Mouse (Mus musculus) liver, embryonic 14.5 days (tissue): ENCODE data around the gene F12. TPM values are rescaled to one million over a fixed set of nuclear protein-coding genes. Genes with fewer than 3 reads are reported as not detected.

Source experiments
- ATAC-seq: fragments of 200-750 bp; cut with Nextera tagmentation; 2 replicates; pipeline ENCODE4 v1.8.0; 2017; ENCODE audit warnings: moderate number of reproducible peaks, mild to moderate bottlenecking, moderate library complexity; ENCODE audit not compliant: insufficient read depth
- DNase-seq, 3 experiments: peaks; one replicate each; pipeline ENCODE4 v3.0.0-alpha.2; 2012 to 2013; ENCODE audit warnings: low read depth in 3 of 3, low spot score in 3 of 3
- H3K27ac ChIP-seq: fragments of 300-500 bp; sonication (generic); 2 replicates; pipeline ENCODE4 v1.5.1; 2014; ENCODE audit warnings: moderate library complexity, mild to moderate bottlenecking, control low read depth, inconsistent platforms
- H3K27me3 ChIP-seq: fragments of 300-500 bp; sonication (generic); 2 replicates; pipeline ENCODE4 v1.6.1; 2014; ENCODE audit warnings: mild to moderate bottlenecking, low read length, moderate library complexity; ENCODE audit not compliant: control insufficient read depth, insufficient read depth
- H3K36me3 ChIP-seq: fragments of 300-500 bp; sonication (generic); replicated peaks from 2 replicates; pipeline ENCODE4 v1.6.1; 2014; ENCODE audit warnings: low read depth; ENCODE audit not compliant: control insufficient read depth, insufficient read depth
- H3K4me1 ChIP-seq, 2 experiments: fragments of 200-500 bp in 1 of 2; fragments of 300-500 bp in 1 of 2; sonication (generic) in 1 of 2; replicated peaks; 2 replicates each; pipeline ENCODE4 v1.6.1; 2012 to 2014; ENCODE audit warnings: antibody characterized with exemption in 1 of 2, inconsistent platforms in 1 of 2, low read length in 1 of 2; ENCODE audit not compliant: control insufficient read depth in 2 of 2, insufficient read depth in 2 of 2
- H3K4me2 ChIP-seq: fragments of 300-500 bp; sonication (generic); 2 replicates; pipeline ENCODE4 v1.6.1; 2014; ENCODE audit warnings: low read depth, mild to moderate bottlenecking, control low read depth, moderate library complexity
- H3K4me3 ChIP-seq, 2 experiments: fragments of 200-500 bp in 1 of 2; fragments of 300-500 bp in 1 of 2; sonication (generic) in 1 of 2; 2 replicates each; pipeline ENCODE4 v1.5.1; 2012 to 2014; ENCODE audit warnings: low read depth in 2 of 2, low read length in 2 of 2, mild to moderate bottlenecking in 2 of 2, control low read depth in 1 of 2, inconsistent platforms in 1 of 2, moderate library complexity in 1 of 2; ENCODE audit not compliant: insufficient read depth in 1 of 2
- H3K9ac ChIP-seq: fragments of 300-500 bp; sonication (generic); replicated peaks from 2 replicates; pipeline ENCODE4 v1.6.1; 2014; ENCODE audit warnings: mild to moderate bottlenecking, control low read depth, moderate library complexity
- H3K9me3 ChIP-seq: fragments of 300-500 bp; sonication (generic); 2 replicates; pipeline ENCODE4 v1.6.1; 2016; ENCODE audit warnings: low read length, mixed read lengths; ENCODE audit not compliant: control insufficient read depth
- CTCF ChIP-seq: IDR thresholded peaks from 2 replicates; pipeline ENCODE4 v1.5.1; 2016; ENCODE audit warnings: antibody characterized with exemption, low read depth, control low read depth
- EP300 ChIP-seq: IDR thresholded peaks from 2 replicates; pipeline ENCODE4 v1.6.1; 2016; ENCODE audit warnings: antibody characterized with exemption, low read depth
- WGBS: fragments of 180-500 bp; shearing (Covaris S2); extraction: QIAGEN DNeasy Blood & Tissue Kit; methylation state at CpG from one replicate; pipeline ENCODE4 v1.1.7; 2014; ENCODE audit not compliant: insufficient replicate concordance; 5-methylcytosine and 5-hydroxymethylcytosine counted together
- polyA plus RNA-seq, 2 experiments: library from polyadenylated mRNA; depleted of rRNA in 1 of 2; stranded (reverse) in 1 of 2; unstranded in 1 of 2; fragments of >200 nt; fragmentation: Nextera tagmentation in 1 of 2; extraction: Ambion mirVana in 1 of 2; gene quantifications; 2 replicates each; pipeline versions ENCODE4 v1.2.1 to v1.2.3; 2012 to 2014

Gene F12
- polyA plus RNA-seq, 2 experiments, result 53.4 to 72.0 TPM

DNA sequence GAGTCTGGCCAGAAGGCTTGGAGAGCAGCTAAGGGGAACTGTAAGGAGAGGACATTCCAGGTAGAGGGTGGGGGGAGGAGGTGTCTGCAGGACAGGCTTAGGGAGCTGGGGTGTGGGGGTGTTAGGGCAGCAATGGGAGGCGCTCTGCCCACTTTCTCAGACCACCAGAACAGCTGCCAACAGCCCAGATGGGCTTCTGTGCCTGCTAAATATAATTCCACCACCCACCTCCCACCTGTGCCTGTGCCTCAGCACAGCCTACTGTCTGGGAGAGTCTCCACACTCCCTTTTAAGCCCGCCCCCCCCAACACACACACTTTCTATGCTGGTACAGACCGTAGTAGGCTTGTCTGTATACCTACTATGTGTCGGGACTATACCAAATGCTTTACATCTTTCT, 44.8 kb downstream of the F12 start:
- Histone ChIP-seq H3K27me3 (no peaks in the 10 kb centered on the region), H3K36me3 (no peaks in the 10 kb centered on the region), H3K27ac (no peak overlapping the region), H3K4me1 (no peaks in the 10 kb centered on the region; a peak in 1 of 4 replicates), H3K9me3 (no peaks in the 10 kb centered on the region), H3K9ac (no peak overlapping the region), H3K4me2 (no peak overlapping the region), H3K4me3 (no peak overlapping the region)
- TF ChIP-seq EP300 (no peak), CTCF (no peak)
- WGBS, result 63% methylated on average over 4 of the region's 4 CpGs
- DNase-seq, result no peak
- ATAC-seq, result no peak

DNA sequence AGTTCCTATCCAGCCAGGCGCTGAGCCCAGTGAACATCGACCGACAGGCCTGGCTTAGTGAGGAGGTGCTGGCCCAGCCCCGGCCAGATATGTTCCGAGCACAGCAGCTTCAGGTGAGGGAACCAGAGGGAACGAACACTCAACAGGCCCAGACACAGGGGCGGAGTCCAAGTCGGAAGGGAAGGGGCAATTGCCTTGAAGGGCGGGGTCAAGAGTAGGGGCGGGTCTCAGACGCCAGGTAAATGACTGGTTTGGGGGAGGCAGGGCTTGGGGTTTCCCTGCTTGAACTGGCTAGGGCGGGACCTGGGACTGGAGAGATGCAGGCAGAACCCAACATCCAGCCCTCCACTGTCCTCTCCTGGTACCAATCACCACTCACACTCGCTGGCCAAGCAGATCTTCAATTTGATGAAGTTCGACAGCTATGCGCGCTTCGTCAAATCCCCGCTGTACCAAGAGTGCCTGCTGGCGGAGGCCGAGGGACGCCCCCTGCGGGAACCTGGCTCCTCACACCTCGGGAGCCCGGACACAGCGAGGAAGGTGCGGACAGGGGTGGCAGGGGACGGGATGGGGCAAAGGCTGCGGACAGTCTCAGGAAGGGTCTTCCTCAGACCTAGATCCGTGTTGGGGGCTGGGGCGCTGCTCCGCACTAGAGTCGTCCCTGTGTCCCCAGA, 47.5 kb downstream of the F12 start:
- H3K4me2 ChIP-seq, result no peak overlapping the region

DNA sequence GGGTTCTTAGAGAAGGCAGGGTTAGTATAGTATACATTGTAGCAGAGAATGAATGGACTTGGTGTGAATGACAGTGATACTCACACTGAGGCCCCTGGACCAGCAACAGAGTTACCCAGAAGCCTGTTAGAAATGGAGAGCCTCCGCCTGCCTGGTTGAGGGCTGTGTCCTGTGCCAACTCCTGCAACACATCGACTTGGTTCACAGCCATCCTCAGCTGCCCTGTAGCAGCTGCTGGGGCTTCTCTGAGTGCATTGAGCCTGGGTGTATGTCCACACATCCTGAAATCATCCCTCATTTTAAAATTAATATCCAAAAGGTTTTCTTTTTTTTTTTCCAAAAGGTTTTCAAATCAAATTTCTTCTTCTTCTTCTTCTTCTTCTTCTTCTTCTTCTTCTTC, 50.7 kb downstream of the F12 start:
- Histone ChIP-seq H3K36me3 (no peaks in the 10 kb centered on the region), H3K9ac (no peak overlapping the region), H3K4me3 (no peak overlapping the region), H3K9me3 (no peaks in the 10 kb centered on the region), H3K4me1 (peaks cover 3% of the 10 kb centered on the region in 2 experiments; a peak in 3 of 4 replicates), H3K4me2 (no peak overlapping the region), H3K27ac (no peak overlapping the region), H3K27me3 (no peaks in the 10 kb centered on the region)
- TF ChIP-seq EP300, result no peak
- no peak for TF ChIP-seq CTCF
- ATAC-seq, result no peak
- DNase-seq, result no peak
- 65% methylated on average over 2 of the region's 2 CpGs for WGBS

More for the DNA sequence above, 47.5 kb downstream of the F12 start:
- Histone ChIP-seq H3K27me3 (no peaks in the 10 kb centered on the region), H3K36me3 (no peaks in the 10 kb centered on the region), H3K9ac (no peak overlapping the region), H3K9me3 (no peaks in the 10 kb centered on the region), H3K4me3 (no peak overlapping the region), H3K4me1 (no peaks in the 10 kb centered on the region; a peak in 1 of 4 replicates), H3K27ac (no peak overlapping the region)
- 67% methylated on average over 32 of the region's 32 CpGs for WGBS
- no peak for TF ChIP-seq EP300
- TF ChIP-seq CTCF, result no peak
- ATAC-seq (no peak), DNase-seq (no peak)

DNA sequence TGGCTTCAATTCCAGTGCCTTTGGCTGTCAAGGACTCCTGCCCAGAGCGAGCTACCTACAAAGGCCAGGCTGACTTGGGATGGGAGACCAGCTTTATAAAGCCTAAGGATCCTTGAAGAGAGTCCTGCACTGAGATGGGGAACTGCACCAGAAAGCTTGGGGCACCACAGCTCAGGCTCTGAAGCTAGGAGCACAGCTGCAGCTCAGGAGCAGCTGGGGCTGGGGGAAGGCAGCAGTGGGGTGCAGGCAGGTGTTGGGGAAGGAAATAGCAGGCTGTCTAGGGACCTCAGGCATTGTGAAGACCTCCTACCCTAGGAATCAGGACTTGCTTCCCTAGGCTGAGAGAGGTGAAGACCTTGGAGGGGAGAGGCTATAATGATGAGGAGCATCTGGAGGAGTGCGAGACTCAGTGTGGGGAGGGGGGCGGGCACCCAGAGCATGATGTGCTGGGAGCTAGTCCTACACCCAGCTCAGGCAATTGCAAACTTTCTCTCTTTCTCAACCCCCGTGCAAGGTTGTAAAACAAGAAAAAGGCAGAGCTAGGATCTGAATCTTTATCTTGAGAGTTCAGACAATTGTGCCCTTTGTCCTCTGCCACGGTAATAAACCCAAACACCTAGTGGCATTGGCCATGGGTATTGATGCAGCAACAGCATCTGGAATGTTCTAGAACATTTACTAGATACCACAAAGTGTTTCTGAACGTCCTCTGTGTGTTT, 52.2 kb downstream of the F12 start:
- Histone ChIP-seq H3K4me1 (peaks cover 14 to 17% of the 10 kb centered on the region in 2 experiments), H3K27ac (no peak overlapping the region), H3K9me3 (no peaks in the 10 kb centered on the region), H3K9ac (no peak overlapping the region), H3K27me3 (no peaks in the 10 kb centered on the region), H3K36me3 (no peaks in the 10 kb centered on the region), H3K4me3 (no peak overlapping the region), H3K4me2 (no peak overlapping the region)
- DNase-seq (no peak), ATAC-seq (no peak)
- TF ChIP-seq CTCF, result no peak
- no peak for TF ChIP-seq EP300
- WGBS, result 53% methylated on average over 6 of the region's 6 CpGs

DNA sequence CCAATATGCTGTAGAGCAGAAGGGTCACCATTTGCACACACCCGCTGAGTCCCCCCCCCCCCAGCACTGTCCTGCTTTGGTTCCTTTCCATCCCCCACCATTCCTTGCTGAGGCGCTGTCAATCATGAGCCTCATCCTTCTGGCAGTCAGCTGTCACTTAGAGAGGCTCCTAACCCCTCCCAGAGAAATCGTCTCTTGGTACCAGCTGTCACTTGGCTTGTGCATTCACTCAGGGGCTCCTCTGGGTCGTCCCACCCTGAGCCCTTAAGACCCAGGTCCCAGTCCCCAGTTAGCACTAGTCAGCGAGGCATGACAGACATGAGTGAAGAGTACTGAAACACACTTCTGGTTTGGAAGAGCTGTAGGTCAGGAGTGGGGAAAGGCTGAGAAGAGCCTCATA, 54.9 kb downstream of the F12 start:
- no peak for DNase-seq
- Histone ChIP-seq H3K36me3 (no peaks in the 10 kb centered on the region), H3K4me1 (peaks cover 24 to 28% of the 10 kb centered on the region in 2 experiments), H3K27me3 (no peaks in the 10 kb centered on the region), H3K9me3 (no peaks in the 10 kb centered on the region), H3K4me3 (no peak overlapping the region), H3K9ac (no peak overlapping the region), H3K4me2 (no peak overlapping the region), H3K27ac (no peak overlapping the region)
- WGBS, result 40% methylated on average over 5 of the region's 5 CpGs
- no peak for ATAC-seq
- TF ChIP-seq EP300 (no peak), CTCF (no peak)
